Mouse (Mus musculus) lung, embryonic 14.5 days (tissue): ENCODE results near the gene Sphkap. TPM values are rescaled to one million over a fixed set of nuclear protein-coding genes. Genes with fewer than 3 reads are reported as not detected.

Source experiments
- ATAC-seq: fragments of 200-750 bp; cut with Nextera tagmentation; 2 replicates; pipeline ENCODE4 v1.8.0; 2017; ENCODE audit warnings: mild to moderate bottlenecking, moderate TSS enrichment, moderate library complexity; ENCODE audit not compliant: insufficient read depth
- DNase-seq: peaks from one replicate; pipeline ENCODE4 v3.0.0-alpha.2; 2015
- H3K27ac ChIP-seq: fragments of 300-500 bp; sonication (generic); 2 replicates; pipeline ENCODE4 v1.5.1; 2014; ENCODE audit warnings: low read depth, mild to moderate bottlenecking, moderate library complexity
- H3K27me3 ChIP-seq: fragments of 300-500 bp; sonication (generic); 2 replicates; pipeline ENCODE4 v1.6.1; 2014; ENCODE audit warnings: low read length, control low read depth; ENCODE audit not compliant: insufficient read depth
- H3K36me3 ChIP-seq: fragments of 300-500 bp; sonication (generic); 2 replicates; pipeline ENCODE4 v1.6.1; 2014; ENCODE audit warnings: control low read depth; ENCODE audit not compliant: insufficient read depth
- H3K4me1 ChIP-seq: fragments of 300-500 bp; sonication (generic); 2 replicates; pipeline ENCODE4 v1.6.1; 2014; ENCODE audit warnings: antibody characterized with exemption, control low read depth; ENCODE audit not compliant: insufficient read depth
- H3K4me2 ChIP-seq: fragments of 300-500 bp; sonication (generic); 2 replicates; pipeline ENCODE4 v1.6.1; 2014; ENCODE audit warnings: mild to moderate bottlenecking
- H3K4me3 ChIP-seq: fragments of 300-500 bp; sonication (generic); 2 replicates; pipeline ENCODE4 v1.5.1; 2014; ENCODE audit warnings: low read depth, low read length
- H3K9ac ChIP-seq: fragments of 300-500 bp; sonication (generic); 2 replicates; pipeline ENCODE4 v1.6.1; 2014
- H3K9me3 ChIP-seq: fragments of 300-500 bp; sonication (generic); 2 replicates; pipeline ENCODE4 v1.6.1; 2016; ENCODE audit warnings: low read depth, low read length, control low read depth
- CTCF ChIP-seq: IDR thresholded peaks from 2 replicates; pipeline ENCODE4 v1.5.1; 2016; ENCODE audit warnings: antibody characterized with exemption, low read depth
- WGBS: fragments of 180-500 bp; shearing (Covaris S2); extraction: QIAGEN DNeasy Blood & Tissue Kit; methylation state at CpG from one replicate; pipeline ENCODE4 v1.1.7; 2014; 5-methylcytosine and 5-hydroxymethylcytosine counted together
- polyA plus RNA-seq: library from polyadenylated mRNA; unstranded; fragments of >200 nt; fragmentation: Nextera tagmentation; extraction: Ambion mirVana; gene quantifications from 2 replicates; pipeline ENCODE4 v1.2.1, GENCODE M21; 2014

Gene Sphkap
- polyA plus RNA-seq = 0.59 and 1.1 TPM in 2 replicates

DNA sequence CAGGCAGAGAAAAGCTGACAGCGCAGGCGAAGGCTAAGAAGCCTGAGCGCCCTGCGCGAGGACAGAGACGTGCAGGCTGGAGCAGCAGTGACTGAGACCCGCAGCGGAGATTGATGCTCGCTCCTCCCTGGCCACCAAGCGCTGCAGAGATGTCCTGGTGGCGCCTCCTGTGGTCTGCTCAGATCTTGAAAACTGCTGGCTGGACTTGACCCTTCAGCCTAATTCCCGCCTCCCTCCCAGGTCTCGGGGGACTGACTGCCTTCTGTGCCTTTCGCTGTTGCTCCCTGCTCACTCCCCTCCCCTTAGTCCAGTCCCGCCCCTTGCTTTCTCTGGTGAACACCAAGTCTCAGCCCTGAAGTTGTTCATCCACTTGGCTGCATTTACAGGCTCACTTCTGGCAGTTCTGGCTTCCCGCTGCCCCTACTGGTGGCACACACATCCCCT is at the start of gene Sphkap:
TSS of gene Sphkap (minus strand) at position 180 of the 444 bp plus-strand sequence.
- H3K4me3 ChIP-seq = peak within 1 kb of the TSS; percentile 41
- peak within 1 kb of the TSS; percentile 43 for H3K9ac ChIP-seq
- DNase-seq = peak; percentile 73
- no peaks in the 10 kb centered on the region for H3K4me1 ChIP-seq
- no peaks in the 10 kb centered on the region for H3K9me3 ChIP-seq
- H3K27ac ChIP-seq = no peak within 1 kb of the TSS
- ATAC-seq = peak; percentile 94
- TF ChIP-seq CTCF = peak; percentile 27
- peak within 1 kb of the TSS; percentile 79 for H3K4me2 ChIP-seq
- H3K36me3 ChIP-seq = no peaks in the 10 kb centered on the region
- under 1% methylated on average over 16 of the region's 16 CpGs for WGBS
- no peaks in the 10 kb centered on the region for H3K27me3 ChIP-seq

DNA sequence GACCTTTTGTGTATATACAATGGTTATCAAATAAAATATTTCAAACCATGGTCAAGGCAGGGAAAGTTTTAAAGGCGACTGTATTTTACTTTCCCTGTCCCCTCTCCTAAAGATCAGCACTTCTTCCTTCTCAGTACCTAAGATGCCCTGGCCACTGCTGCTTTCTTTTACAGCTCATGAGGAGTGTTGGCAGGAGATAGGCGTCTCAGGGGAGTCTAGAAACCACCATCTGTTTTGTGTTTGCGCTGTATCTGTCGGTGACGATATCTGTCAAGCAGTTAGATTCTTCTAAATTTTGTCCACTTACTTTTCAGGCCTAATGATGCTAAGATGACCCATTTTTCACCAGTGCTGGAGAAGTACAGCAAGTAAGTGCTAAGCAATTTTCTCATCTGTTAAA is 43.3 kb upstream of the Sphkap start:
- DNase-seq (no peak), ATAC-seq (no peak)
- Histone ChIP-seq H3K4me3 (no peak overlapping the region), H3K27me3 (no peaks in the 10 kb centered on the region), H3K36me3 (no peaks in the 10 kb centered on the region), H3K4me1 (no peaks in the 10 kb centered on the region), H3K9ac (no peak overlapping the region), H3K9me3 (no peaks in the 10 kb centered on the region), H3K27ac (no peak overlapping the region), H3K4me2 (no peak overlapping the region)
- 42% methylated on average over 5 of the region's 5 CpGs for WGBS
- TF ChIP-seq CTCF = no peak

GRCm38 (mm10) chr1:83440422-83440821 is 32.4 kb upstream of the Sphkap start:
- Histone ChIP-seq H3K27me3 (no peaks in the 10 kb centered on the region), H3K4me1 (no peaks in the 10 kb centered on the region), H3K4me2 (no peak overlapping the region), H3K9me3 (no peaks in the 10 kb centered on the region), H3K36me3 (no peaks in the 10 kb centered on the region), H3K4me3 (no peak overlapping the region), H3K9ac (no peak overlapping the region), H3K27ac (no peak overlapping the region)
- DNase-seq (no peak), ATAC-seq (no peak)
- no peak for TF ChIP-seq CTCF
- WGBS = 90% methylated on average over 2 of the region's 2 CpGs

DNA sequence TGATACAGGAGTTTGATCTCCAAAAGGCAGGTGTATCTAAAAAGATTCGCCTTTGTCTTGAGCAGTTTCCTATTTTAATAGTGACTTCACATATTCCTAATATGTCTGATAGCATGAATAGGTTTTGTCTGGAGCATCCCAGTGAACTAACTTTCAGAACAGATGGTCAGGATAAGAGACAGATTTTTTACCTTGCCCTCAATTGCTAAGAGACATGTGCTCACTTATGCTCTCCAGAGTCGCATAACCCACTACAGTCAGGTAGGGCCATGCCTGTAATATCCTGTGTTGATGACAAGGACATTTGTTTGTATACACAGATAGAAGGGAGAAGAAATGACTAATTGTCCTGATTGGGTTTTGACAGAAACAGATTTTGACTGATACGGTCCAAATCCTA is 25.9 kb upstream of the Sphkap start:
- Histone ChIP-seq H3K4me2 (no peak overlapping the region), H3K9me3 (no peaks in the 10 kb centered on the region), H3K27me3 (no peaks in the 10 kb centered on the region), H3K4me3 (no peak overlapping the region), H3K27ac (no peak overlapping the region), H3K9ac (no peak overlapping the region), H3K4me1 (no peaks in the 10 kb centered on the region), H3K36me3 (no peaks in the 10 kb centered on the region)
- DNase-seq (no peak), ATAC-seq (no peak)
- no peak for TF ChIP-seq CTCF
- 90% methylated on average over 3 of the region's 3 CpGs for WGBS

DNA sequence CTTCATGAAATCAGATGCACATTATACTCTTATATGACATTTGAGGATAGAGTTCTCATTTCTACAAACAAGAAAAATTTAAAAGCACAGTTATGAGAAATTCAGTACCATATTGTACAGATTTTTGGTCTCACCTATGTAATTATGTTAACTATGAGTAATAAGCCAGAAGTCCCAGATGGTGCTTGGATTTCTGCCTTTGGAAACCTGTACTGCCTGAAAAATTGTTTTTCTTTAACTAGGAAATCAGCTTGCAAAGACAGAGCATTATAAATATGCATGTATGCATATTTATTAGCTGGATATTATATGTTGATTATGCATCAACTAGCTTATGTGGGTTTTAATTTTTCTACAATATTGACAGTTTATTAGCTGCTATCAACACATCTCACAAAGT is 21.9 kb upstream of the Sphkap start:
- Histone ChIP-seq H3K9ac (no peak overlapping the region), H3K9me3 (no peaks in the 10 kb centered on the region), H3K4me3 (no peak overlapping the region), H3K4me2 (no peak overlapping the region), H3K36me3 (no peaks in the 10 kb centered on the region), H3K4me1 (no peaks in the 10 kb centered on the region), H3K27ac (no peak overlapping the region), H3K27me3 (no peaks in the 10 kb centered on the region)
- ATAC-seq (no peak), DNase-seq (no peak)
- no peak for TF ChIP-seq CTCF

- no peaks in the 10 kb centered on the region for H3K9me3 ChIP-seq
- peak overlapping the region; percentile 79 for H3K4me2 ChIP-seq
- DNase-seq (no peak), ATAC-seq (peak; percentile 65; the same call in 1 of the 2 replicates)
- H3K9ac ChIP-seq = peak overlapping the region; percentile 43
- TF ChIP-seq CTCF = no peak
- H3K36me3 ChIP-seq = no peaks in the 10 kb centered on the region
- WGBS = 2% methylated on average over 11 of the region's 11 CpGs
- H3K4me1 ChIP-seq = no peaks in the 10 kb centered on the region
- no peaks in the 10 kb centered on the region for H3K27me3 ChIP-seq
- H3K4me3 ChIP-seq = peak overlapping the region; percentile 41
- H3K27ac ChIP-seq = no peak overlapping the region
Measured at GRCm38 (mm10) chr1:83407616-83408015, 384 bp downstream of the Sphkap start.

GRCm38 (mm10) chr1:83406882-83407549 is 984 bp downstream of the Sphkap start:
- Histone ChIP-seq H3K4me1 (no peaks in the 10 kb centered on the region), H3K9me3 (no peaks in the 10 kb centered on the region), H3K4me3 (peak overlapping the region; percentile 41), H3K4me2 (peak overlapping the region; percentile 79), H3K9ac (no peak overlapping the region), H3K27me3 (no peaks in the 10 kb centered on the region), H3K27ac (no peak overlapping the region), H3K36me3 (no peaks in the 10 kb centered on the region)
- 11% methylated on average over 8 of the region's 8 CpGs for whole genome bisulfite sequencing
- no peak; the same call in 1 of the 2 replicates for ATAC-seq
- no peak for DNase-seq
- no peak for TF ChIP-seq CTCF
